Mouse (Mus musculus): Measurements from ENCODE around the gene Cbl. TPM values are rescaled to one million over a fixed set of nuclear protein-coding genes. Genes with fewer than 3 reads are reported as not detected.
A peak's percentile ranks its signal among the peaks of the same experiment; 100 is the strongest.

The Cbl gene
- polyA plus RNA-seq, 1 experiment from 2014 or later: 14.8 TPM

DNA sequence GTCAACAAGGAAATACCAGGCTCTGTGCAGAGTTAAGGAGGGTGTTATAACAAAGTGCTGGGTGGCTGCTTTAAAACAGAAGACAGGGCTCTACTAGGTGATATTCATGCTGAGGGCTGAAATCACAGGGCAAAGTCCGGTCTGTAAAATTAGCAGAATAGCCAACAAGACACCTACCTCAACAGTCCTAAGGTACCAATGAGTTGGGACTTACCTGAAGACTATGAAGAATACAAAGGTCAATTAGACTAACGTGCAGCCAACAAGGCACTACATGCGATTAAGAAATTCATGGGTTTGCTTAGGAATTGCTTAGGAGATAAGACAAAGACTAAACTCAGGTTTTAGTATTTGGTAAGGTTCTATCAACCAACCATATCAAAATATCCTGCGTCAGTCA is 24.4 kb downstream of the Cbl start:
- no peak for ATAC-seq (replicated peaks; ENCODE audit: insufficient number of reproducible peaks, low FRiP score, low TSS enrichment)
- WGBS (ENCODE audit: insufficient replicate concordance): 89% methylated on average over 4 of the region's 4 CpGs
- Histone ChIP-seq H3K27me3 (ENCODE audit: control insufficient read depth, insufficient read depth, low read length) (no peaks in the 10 kb centered on the region), H3K4me3 (ENCODE audit: low read depth, low read length) (no peak overlapping the region), H3K9me3 (replicated peaks; ENCODE audit: control insufficient read depth, low read length) (no peaks in the 10 kb centered on the region), H3K4me1 (ENCODE audit: control insufficient read depth, insufficient read depth, low read length) (no peaks in the 10 kb centered on the region), H3K9ac (ENCODE audit: low read depth, low read length) (no peak overlapping the region), H3K4me2 (no peak overlapping the region), H3K36me3 (ENCODE audit: control insufficient read depth, insufficient read depth, low read length) (peaks cover 5% of the 10 kb centered on the region; the same call in 1 of the 2 replicates), H3K27ac (ENCODE audit: low read depth, low read length) (no peak overlapping the region)

DNA sequence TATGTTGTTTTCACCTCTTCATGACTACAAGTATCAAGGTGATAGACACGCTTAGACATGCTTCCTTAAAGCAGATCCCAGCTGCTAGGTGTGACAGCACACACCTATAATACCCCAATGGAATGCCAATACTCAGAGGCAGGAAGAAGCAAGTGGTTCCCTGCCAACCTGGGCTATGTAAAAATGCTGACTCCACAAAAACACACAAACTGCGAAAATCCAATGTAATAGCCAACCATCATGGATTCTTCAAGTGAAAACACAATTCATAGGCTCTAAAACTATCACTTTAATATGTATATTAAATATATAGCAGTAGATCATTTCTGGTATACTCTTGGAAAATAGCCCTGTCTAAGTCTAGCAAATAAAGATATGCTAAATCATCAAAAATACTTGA is 26.0 kb downstream of the Cbl start:
- 86% methylated on average over 2 of the region's 2 CpGs for WGBS (ENCODE audit: insufficient replicate concordance)
- Histone ChIP-seq H3K4me1 (ENCODE audit: control insufficient read depth, insufficient read depth, low read length) (no peaks in the 10 kb centered on the region), H3K4me2 (no peak overlapping the region), H3K27ac (ENCODE audit: low read depth, low read length) (no peak overlapping the region), H3K27me3 (ENCODE audit: control insufficient read depth, insufficient read depth, low read length) (no peaks in the 10 kb centered on the region), H3K9me3 (replicated peaks; ENCODE audit: control insufficient read depth, low read length) (no peaks in the 10 kb centered on the region), H3K4me3 (ENCODE audit: low read depth, low read length) (no peak overlapping the region), H3K36me3 (ENCODE audit: control insufficient read depth, insufficient read depth, low read length) (peaks cover 5% of the 10 kb centered on the region; the same call in 1 of the 2 replicates), H3K9ac (ENCODE audit: low read depth, low read length) (no peak overlapping the region)
- no peak for ATAC-seq (replicated peaks; ENCODE audit: insufficient number of reproducible peaks, low FRiP score, low TSS enrichment)

DNA sequence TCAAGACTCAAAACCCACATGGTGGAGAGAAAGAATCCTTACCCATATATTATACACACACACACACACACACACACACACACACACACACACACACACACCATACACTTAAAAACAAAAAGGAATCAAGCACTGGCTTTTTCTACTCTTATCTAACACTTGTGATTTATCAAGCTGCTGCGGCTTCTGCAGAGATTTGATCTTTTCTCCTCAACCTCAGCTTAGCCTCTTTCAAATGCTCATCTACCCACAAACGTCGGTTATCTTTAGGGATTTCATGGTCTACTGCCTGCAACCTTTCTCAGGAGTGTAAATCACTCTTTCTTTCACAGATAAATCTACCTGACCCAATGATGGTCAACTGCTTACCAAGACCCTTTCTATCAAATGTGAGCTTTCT is 33.4 kb downstream of the Cbl start:
- peaks cover 9% of the 10 kb centered on the region; the same call in 1 of the 2 replicates for H3K36me3 ChIP-seq (ENCODE audit: control insufficient read depth, insufficient read depth, low read length)
- H3K9me3 ChIP-seq (replicated peaks; ENCODE audit: control insufficient read depth, low read length): no peaks in the 10 kb centered on the region
- H3K27ac ChIP-seq (ENCODE audit: low read depth, low read length): no peak overlapping the region
- no peak overlapping the region for H3K9ac ChIP-seq (ENCODE audit: low read depth, low read length)
- ATAC-seq (replicated peaks; ENCODE audit: insufficient number of reproducible peaks, low FRiP score, low TSS enrichment): no peak
- H3K4me1 ChIP-seq (ENCODE audit: control insufficient read depth, insufficient read depth, low read length): no peaks in the 10 kb centered on the region
- H3K4me2 ChIP-seq: no peak overlapping the region
- no peaks in the 10 kb centered on the region for H3K27me3 ChIP-seq (ENCODE audit: control insufficient read depth, insufficient read depth, low read length)
- 58% methylated on average over 3 of the region's 3 CpGs for WGBS (ENCODE audit: insufficient replicate concordance)
- no peak overlapping the region for H3K4me3 ChIP-seq (ENCODE audit: low read depth, low read length)

DNA sequence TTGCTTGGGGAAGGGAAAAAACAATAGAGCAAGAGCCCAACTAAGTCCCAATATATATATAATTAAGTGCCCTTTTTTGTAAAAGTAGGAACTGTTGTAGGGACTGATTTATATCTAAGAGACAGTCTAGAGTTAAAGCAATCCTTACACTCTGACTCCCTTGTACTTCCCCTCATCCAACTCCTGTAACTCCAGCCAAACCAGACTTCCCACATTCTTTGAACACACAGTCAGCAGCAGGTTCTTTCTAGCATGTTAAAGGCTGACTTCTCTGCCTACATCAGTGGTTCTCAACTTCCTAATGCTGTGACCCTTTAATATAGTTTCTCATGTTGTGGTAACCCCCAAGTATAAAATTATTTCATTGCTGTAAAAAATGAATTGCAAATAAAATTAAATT is 34.3 kb downstream of the Cbl start:
- Histone ChIP-seq H3K4me1 (ENCODE audit: control insufficient read depth, insufficient read depth, low read length) (no peaks in the 10 kb centered on the region), H3K9me3 (replicated peaks; ENCODE audit: control insufficient read depth, low read length) (no peaks in the 10 kb centered on the region), H3K4me3 (ENCODE audit: low read depth, low read length) (no peak overlapping the region), H3K27ac (ENCODE audit: low read depth, low read length) (no peak overlapping the region), H3K4me2 (no peak overlapping the region), H3K27me3 (ENCODE audit: control insufficient read depth, insufficient read depth, low read length) (no peaks in the 10 kb centered on the region), H3K9ac (ENCODE audit: low read depth, low read length) (no peak overlapping the region), H3K36me3 (ENCODE audit: control insufficient read depth, insufficient read depth, low read length) (peaks cover 9% of the 10 kb centered on the region; the same call in 1 of the 2 replicates)
- no peak for ATAC-seq (replicated peaks; ENCODE audit: insufficient number of reproducible peaks, low FRiP score, low TSS enrichment)

DNA sequence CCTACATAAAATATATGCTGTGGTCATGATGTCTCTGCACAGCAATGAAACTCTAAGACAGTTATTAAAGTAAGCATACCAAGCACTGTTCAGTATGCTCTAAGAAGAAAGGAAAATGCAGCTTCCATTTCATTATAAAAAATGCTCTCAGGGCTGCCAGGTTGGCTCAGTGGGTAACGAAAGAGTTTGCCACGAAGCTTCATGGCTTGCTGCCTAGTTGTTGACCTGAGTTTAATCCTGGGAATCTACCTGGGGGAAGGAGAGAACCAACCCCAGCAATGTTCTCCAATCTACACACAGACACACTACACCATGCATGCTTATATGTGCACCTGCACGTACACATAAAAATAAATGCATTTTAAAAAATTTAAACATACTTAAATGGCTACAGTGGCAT is 34.7 kb downstream of the Cbl start:
- Histone ChIP-seq H3K4me1 (ENCODE audit: control insufficient read depth, insufficient read depth, low read length) (peaks cover 3% of the 10 kb centered on the region), H3K4me2 (no peak overlapping the region), H3K4me3 (ENCODE audit: low read depth, low read length) (no peak overlapping the region), H3K36me3 (ENCODE audit: control insufficient read depth, insufficient read depth, low read length) (peaks cover 9% of the 10 kb centered on the region; the same call in 1 of the 2 replicates), H3K9me3 (replicated peaks; ENCODE audit: control insufficient read depth, low read length) (no peaks in the 10 kb centered on the region), H3K27ac (ENCODE audit: low read depth, low read length) (no peak overlapping the region), H3K27me3 (ENCODE audit: control insufficient read depth, insufficient read depth, low read length) (no peaks in the 10 kb centered on the region), H3K9ac (ENCODE audit: low read depth, low read length) (no peak overlapping the region)
- WGBS (ENCODE audit: insufficient replicate concordance): 89% methylated on average over 3 of the region's 3 CpGs
- ATAC-seq (replicated peaks; ENCODE audit: insufficient number of reproducible peaks, low FRiP score, low TSS enrichment): no peak

DNA sequence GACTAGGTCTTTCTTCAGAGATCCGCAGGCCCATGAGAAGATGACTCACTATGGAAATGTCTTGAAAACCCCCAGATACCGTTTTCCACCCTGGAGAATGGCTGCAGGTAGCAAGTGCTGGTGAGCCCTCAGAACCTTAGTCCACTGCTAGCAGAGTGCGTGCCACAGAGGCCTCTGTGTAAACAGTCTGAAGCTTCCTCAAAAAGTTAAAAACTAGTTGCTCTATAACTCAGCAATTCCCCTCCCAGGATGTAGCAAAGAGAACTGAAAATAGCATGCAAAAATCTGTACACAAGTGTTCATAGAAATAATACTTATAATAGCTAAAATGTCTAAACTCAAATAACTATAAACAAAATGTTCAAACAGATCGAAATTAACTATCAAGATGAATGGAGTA is 37.5 kb downstream of the Cbl start:
- H3K36me3 ChIP-seq (ENCODE audit: control insufficient read depth, insufficient read depth, low read length): peaks cover 9% of the 10 kb centered on the region; the same call in 1 of the 2 replicates
- WGBS (ENCODE audit: insufficient replicate concordance): 91% methylated on average over 4 of the region's 4 CpGs
- H3K9me3 ChIP-seq (replicated peaks; ENCODE audit: control insufficient read depth, low read length): no peaks in the 10 kb centered on the region

DNA sequence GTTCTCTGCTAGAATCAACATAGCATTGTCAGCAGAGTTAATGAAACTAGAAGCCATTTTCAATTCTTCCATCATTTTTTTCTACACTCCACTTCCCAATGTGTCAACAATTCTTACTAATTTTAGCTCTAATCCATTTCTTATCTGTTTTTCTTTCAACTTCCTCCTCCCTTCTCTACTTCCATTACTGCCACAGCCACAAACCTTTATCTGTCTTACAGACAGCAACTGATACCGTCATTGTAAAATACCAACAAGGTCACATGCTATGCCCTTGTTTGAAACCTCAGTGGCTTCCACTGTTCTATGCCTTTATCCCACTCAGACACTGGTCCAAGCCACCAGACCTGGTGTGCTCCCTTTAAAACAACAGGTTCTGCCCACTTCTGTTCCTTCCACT is 39.8 kb downstream of the Cbl start:
- Histone ChIP-seq H3K4me3 (ENCODE audit: low read depth, low read length) (no peak overlapping the region), H3K4me2 (no peak overlapping the region), H3K4me1 (ENCODE audit: control insufficient read depth, insufficient read depth, low read length) (peaks cover 13% of the 10 kb centered on the region), H3K9ac (ENCODE audit: low read depth, low read length) (no peak overlapping the region), H3K9me3 (replicated peaks; ENCODE audit: control insufficient read depth, low read length) (no peaks in the 10 kb centered on the region), H3K27ac (ENCODE audit: low read depth, low read length) (peak overlapping the region; percentile 70), H3K36me3 (ENCODE audit: control insufficient read depth, insufficient read depth, low read length) (peaks cover 7% of the 10 kb centered on the region; the same call in 1 of the 2 replicates), H3K27me3 (ENCODE audit: control insufficient read depth, insufficient read depth, low read length) (no peaks in the 10 kb centered on the region)
- 13% methylated on average over 1 of the region's 1 CpGs for WGBS (ENCODE audit: insufficient replicate concordance)
- ATAC-seq (replicated peaks; ENCODE audit: insufficient number of reproducible peaks, low FRiP score, low TSS enrichment): no peak

More for the DNA sequence above, 37.5 kb downstream of the Cbl start:
- H3K27ac ChIP-seq (ENCODE audit: low read depth, low read length): no peak overlapping the region
- no peak overlapping the region for H3K4me2 ChIP-seq
- H3K4me1 ChIP-seq (ENCODE audit: control insufficient read depth, insufficient read depth, low read length): peaks cover 13% of the 10 kb centered on the region
- no peak for ATAC-seq (replicated peaks; ENCODE audit: insufficient number of reproducible peaks, low FRiP score, low TSS enrichment)
- H3K4me3 ChIP-seq (ENCODE audit: low read depth, low read length): no peak overlapping the region
- H3K9ac ChIP-seq (ENCODE audit: low read depth, low read length): no peak overlapping the region
- H3K27me3 ChIP-seq (ENCODE audit: control insufficient read depth, insufficient read depth, low read length): no peaks in the 10 kb centered on the region

DNA sequence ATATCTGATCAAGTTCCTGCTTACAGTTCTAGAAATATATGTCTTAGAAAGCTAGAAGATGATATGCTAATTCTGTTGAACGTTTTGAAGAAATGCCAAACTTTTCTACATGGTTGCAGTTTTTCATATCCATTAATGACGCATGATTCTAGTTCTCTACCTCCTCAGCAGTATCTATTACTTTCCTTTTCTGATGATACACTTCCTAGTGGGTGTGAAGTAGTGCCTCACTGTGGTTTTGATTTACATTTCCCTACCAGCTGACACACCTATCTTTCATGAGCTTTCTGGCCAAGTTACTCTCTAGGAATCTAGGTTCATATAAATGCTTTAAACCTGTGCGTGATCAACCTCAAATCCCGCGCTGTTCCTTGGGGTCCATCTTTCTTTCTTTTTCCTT is 41.1 kb downstream of the Cbl start:
- no peak overlapping the region for H3K27ac ChIP-seq (ENCODE audit: low read depth, low read length)
- no peaks in the 10 kb centered on the region for H3K9me3 ChIP-seq (replicated peaks; ENCODE audit: control insufficient read depth, low read length)
- no peak overlapping the region for H3K9ac ChIP-seq (ENCODE audit: low read depth, low read length)
- 95% methylated on average over 5 of the region's 5 CpGs for WGBS (ENCODE audit: insufficient replicate concordance)
- no peak overlapping the region for H3K4me2 ChIP-seq
- H3K27me3 ChIP-seq (ENCODE audit: control insufficient read depth, insufficient read depth, low read length): no peaks in the 10 kb centered on the region
- no peak overlapping the region for H3K4me3 ChIP-seq (ENCODE audit: low read depth, low read length)
- ATAC-seq (replicated peaks; ENCODE audit: insufficient number of reproducible peaks, low FRiP score, low TSS enrichment): no peak
- H3K36me3 ChIP-seq (ENCODE audit: control insufficient read depth, insufficient read depth, low read length): peaks cover under 1% of the 10 kb centered on the region; the same call in 1 of the 2 replicates
- H3K4me1 ChIP-seq (ENCODE audit: control insufficient read depth, insufficient read depth, low read length): peaks cover 13% of the 10 kb centered on the region

DNA sequence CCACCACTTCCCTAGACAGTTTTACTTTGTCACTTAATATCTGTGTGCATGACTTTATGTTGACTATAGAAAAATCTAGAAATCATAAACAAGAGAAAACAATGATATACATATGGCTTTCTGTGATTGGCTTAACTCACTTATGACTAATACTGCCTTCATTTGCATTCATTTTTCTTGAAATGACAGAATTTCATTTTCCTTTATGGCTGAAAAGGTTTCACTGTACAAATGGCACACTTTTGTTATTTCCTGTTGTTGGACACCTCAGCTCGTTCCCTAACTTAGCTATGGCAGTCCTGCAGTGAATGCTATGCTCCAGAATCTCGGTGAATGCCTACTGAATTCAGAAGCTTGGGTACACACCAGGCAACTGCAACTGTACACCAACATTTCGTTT is 41.5 kb downstream of the Cbl start:
- Histone ChIP-seq H3K27me3 (ENCODE audit: control insufficient read depth, insufficient read depth, low read length) (no peaks in the 10 kb centered on the region), H3K4me3 (ENCODE audit: low read depth, low read length) (no peak overlapping the region), H3K9me3 (replicated peaks; ENCODE audit: control insufficient read depth, low read length) (no peaks in the 10 kb centered on the region), H3K9ac (ENCODE audit: low read depth, low read length) (no peak overlapping the region), H3K4me2 (no peak overlapping the region), H3K36me3 (ENCODE audit: control insufficient read depth, insufficient read depth, low read length) (no peaks in the 10 kb centered on the region), H3K4me1 (ENCODE audit: control insufficient read depth, insufficient read depth, low read length) (peaks cover 15% of the 10 kb centered on the region), H3K27ac (ENCODE audit: low read depth, low read length) (no peak overlapping the region)
- ATAC-seq (replicated peaks; ENCODE audit: insufficient number of reproducible peaks, low FRiP score, low TSS enrichment): no peak
- 78% methylated on average over 3 of the region's 3 CpGs for WGBS (ENCODE audit: insufficient replicate concordance)
